Mouse (Mus musculus) urinary bladder, postnatal 10 days (tissue): ENCODE measurements around the gene Fbxl21.

Source experiments
- DNase-seq: peaks from one replicate; pipeline ENCODE4 v3.0.0; 2022; ENCODE audit warnings: low spot score

Fbxl21 gene

DNA sequence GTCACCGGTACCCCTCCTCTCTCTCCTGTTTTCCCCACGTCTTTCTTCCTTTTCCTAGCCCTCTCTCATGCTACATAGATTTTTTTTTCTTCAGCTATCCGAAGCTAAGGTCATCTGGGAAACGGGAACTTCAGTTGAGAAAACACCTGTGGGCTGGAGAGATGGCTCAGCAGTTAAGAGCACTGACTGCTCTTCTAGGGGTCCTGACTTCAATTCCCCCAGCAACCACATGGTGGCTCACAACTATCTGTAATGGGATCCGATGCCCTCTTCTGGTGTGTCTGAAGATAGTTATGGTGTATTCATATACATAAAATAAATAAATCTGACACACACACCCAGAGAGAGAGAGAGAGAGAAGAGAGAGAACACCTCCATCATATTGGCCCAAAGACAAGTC lies 13.3 kb downstream of the Fbxl21 start:
- DNase-seq: no peak

DNA sequence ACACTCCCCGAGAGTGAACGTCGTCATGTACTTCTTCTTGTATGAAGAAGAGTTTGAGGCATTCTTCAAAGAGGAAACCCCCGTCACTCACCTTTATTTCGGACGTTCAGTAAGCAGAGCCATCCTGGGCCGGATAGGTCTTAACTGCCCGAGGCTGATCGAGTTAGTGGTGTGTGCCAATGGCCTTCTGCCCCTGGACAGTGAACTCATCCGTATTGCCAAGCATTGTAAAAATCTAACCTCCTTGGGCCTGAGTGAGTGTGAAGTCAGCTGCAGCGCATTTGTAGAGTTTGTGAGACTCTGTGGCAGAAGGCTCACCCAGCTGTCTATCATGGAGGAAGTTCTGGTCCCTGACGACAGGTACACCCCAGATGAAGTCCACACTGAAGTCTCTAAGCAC lies 14.8 kb downstream of the Fbxl21 start:
- no peak for DNase-seq

DNA sequence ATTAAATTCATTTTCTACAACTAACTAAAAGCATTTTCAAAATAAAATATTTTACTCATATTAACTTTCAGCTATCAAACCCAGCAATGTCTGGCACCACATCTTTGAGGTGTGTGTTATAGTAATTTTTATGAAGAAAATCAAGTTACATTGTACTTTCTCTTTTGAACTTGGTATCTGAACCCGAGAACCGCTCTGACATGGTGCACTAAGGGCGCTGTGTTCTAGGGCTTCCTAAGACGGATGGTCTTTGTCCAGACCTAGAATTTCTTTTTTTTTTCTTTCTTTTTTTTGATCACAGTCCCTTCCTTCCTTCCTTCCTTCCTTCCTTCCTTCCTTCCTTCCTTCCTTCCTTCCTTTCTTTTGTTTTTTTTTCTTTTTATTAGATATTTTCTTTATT lies 17.6 kb downstream of the Fbxl21 start:
- no peak for DNase-seq

DNA sequence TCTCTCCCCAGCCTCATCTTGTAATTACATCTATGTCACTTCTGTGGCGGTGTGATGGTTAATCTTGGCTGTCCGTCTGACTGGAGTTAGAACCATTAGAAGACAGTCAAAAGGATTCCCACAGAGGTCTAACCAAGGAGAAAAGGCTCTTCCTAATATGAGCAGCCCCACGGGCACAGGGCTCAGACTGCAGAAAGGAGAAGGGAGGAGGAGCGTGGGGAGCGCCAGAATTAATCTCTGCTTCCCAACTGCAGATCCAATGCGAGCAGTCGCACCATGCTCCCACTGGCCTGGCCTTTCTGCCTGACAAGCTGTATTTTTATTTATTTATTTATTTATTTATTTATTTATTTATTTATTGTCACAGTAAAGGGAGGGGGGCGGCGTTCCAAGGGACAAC lies 21.5 kb downstream of the Fbxl21 start:
- DNase-seq: no peak

DNA sequence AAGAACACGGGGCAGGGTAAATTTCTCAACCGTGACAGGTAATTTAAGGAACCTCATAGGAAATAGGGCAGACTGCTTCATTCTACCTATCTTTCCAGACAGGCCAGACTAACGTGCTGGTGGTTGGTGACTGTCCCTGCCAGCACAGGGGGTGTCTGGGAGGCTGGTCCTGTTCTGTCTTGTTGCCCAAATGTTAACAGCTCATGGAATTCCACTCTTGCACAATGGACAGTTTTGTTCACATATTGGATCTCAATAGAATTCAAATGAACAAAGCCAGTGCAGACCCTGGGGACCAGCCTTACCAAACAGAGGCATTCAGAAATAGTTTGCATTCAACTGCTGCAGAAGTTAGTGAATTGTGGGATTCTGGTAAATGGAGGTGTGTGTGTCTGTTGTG lies 22.7 kb downstream of the Fbxl21 start:
- DNase-seq: no peak

DNA sequence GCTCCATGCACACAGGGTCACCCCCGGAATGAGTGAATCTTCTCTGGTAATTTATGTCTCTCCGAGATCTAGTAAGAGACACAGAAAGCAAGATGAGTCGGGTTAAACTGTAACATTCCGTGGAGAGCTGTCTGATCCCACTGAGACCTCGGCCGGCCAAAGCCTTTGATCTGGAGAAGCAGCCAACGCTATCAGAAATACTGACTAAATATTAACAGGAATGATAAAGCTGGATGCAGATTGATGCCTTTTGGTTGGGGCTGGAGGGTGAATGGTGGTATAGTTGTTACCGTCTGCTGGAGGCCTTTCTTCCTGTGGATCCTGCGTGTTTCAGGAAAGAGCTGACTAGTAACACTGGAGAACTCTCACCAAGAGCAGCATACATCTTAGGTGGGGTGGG lies 26.1 kb downstream of the Fbxl21 start, which contains the start of gene Lect2:
TSS of gene Lect2 (minus strand) at position 102 of the 400 bp plus-strand sequence.
- no peak for DNase-seq

DNA sequence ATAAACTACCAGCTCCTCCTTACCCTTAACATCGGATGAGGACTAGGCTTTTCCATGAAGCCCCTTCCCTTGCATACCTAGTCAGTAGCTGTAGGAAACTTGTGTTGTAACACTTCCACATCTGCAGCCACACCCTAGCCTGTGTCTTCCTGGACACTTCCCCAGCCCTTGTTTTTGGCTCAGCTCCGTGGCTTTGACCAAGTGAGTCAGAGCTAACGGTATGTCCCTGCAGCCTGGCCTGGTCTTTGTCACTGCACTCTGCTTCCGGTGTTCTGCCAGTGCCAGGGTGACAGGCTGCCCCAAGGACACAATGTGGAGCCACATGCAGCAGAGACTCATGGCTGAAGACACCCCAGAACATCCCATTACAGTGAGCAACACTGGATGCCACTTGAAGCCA lies 27.1 kb downstream of the Fbxl21 start:
- no peak for DNase-seq

DNA sequence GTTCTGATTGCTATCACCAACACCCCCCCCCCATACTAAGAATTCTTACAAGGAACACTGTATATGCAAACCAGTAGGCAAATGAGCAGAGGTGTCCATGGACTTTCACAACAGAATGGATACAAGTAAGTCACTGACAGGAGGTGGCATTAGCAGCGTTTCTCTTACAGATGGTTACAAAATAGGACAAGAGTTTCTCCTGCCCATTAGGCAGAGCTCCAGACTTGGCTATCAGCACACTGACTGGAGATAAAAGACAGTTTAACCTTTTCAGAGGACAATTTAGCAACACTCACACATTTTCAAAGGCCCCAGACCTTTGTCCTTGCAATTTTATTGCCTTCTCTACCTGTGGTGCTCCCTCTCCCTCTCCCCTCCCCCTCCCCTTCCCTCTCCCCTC lies 28.3 kb downstream of the Fbxl21 start:
- DNase-seq: no peak

DNA sequence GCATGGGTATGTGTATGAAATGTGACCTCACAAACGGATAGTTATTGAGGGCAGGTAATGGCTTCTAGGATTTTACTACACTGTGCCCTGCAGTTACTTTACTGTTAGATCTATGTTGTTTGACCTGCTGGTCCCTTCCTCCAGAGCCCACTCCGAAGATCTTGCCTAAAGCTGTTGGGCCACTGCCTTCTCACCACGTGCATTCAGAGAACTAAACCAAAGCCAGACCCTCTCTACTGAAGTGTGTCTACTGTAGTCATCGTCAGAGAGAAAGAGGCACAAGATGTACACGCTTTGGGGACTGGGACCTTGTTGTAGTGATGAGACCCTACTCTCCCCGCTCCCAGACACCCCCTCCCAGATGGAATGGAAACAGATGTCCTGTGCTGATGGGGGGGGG lies 29.4 kb downstream of the Fbxl21 start:
- DNase-seq: no peak

DNA sequence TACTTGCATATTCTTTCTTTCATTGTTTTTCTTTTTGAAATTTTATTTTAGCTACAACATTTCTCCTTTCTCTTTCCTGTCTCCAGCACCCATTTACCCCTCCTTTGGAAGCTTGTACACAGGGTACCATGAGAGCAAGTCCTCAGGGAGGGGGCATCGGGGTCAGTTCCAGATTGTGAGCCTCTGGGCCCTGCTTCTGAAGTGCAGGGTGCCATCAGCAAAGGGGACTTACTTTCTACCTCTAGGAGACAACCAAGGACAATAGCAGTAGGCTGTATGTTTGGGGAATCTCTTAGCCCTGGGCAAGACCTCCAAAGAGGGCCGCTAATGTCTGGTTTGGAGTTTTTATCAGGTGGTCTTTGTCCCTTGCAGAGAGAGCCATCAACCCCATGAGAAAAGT lies 31.7 kb downstream of the Fbxl21 start:
- no peak for DNase-seq

DNA sequence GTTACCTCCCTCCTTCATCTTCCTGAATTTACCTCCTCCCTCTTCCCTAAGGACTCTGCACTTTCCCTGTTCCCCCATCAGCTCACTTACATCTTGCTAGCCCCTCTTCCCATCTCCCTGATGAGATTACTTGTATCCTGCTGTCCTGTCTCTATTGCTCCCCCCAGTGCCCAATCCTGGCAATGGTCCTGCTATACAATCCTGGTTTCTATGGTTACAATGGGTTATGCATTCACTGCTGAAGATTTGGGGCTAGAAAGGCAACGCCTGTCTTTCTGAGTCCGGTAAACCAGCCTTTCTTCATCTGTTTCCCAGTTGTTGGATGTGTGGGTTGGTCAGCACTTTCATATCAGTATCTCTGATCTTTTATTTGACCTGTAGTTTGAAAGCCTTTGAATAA lies 32.1 kb downstream of the Fbxl21 start:
- DNase-seq: no peak

DNA sequence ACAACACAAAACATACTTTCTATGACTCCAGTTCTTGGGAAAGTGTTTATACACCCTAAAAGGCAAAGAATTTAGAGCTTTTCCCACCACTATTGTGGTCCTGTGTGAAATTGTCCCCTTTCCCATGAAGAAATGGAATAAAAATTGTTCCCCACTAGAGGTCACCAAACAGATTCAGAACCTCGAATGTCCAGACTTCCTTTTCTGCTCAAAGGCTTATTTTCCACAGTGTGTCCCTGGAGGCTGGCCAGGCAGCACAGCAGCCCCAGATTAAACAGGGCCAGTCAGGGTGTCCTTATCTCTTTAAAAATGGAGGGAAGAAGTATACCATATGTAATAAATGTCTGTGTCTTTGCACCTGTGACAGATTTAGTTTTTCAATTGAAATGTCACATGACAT lies 33.7 kb downstream of the Fbxl21 start:
- DNase-seq: no peak

DNA sequence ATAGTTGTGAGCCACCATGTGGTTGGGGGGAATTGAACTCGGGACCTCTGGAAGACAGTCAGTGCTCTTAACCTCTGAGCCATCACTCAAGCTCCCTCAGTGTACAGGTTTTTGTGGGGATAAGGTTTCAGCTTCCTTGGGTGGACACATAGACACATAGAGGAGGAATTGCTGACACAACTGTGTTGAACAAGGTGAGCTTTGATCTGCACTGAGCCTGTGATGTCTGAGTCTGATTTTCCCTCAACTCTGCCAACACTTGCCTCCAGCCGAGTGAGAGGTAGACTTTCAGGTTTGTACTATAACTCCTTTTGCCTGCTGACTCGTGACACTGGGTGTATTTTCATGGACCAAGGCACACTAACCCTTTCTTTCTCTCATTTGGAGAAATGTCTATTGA lies 34.4 kb downstream of the Fbxl21 start:
- no peak for DNase-seq

DNA sequence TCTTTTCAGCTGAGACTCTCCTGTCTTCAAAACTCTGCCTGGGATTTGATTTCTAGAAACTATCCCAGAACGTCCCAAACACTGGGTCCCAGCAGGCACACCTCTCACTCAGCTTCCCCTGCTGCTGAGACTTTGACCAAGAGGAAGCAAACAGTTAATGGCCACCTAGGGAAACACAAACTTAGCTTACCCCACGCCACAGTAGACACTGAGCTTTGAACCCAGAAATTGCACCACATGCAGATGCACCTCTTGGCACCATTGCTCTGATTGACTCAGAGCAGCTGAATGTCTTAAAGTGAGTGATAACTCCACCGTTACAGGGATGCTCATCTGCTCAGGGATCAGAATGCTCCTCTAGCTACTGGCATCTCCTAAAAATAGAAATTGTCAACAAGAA lies 36.5 kb downstream of the Fbxl21 start:
- no peak for DNase-seq

DNA sequence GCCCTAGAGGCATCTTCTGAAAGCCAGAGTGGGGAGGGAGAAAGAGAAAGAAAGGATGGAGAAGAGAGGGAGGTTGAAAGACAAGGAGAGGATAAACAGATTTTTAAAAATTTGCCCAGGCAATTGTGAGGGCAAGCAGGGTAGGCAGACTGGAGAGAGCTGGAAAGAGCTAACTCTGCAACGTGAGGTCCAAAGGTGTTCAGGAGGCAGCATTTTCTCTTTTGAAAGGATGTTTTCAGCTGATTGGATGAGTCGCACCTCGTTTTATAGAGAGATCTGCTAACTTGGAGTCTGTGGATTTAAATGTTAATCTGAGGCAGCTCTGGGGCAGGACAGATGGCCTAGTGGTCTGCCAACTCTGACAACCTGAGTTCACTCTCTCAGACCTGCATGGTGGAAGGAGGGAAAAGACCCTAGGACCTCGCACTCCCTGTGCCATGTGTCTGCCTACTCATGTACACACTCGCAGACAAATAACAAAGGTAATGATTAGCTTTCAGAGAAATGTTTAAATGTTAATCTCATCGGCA lies 37.6 kb downstream of the Fbxl21 start:
- DNase-seq: no peak

DNA sequence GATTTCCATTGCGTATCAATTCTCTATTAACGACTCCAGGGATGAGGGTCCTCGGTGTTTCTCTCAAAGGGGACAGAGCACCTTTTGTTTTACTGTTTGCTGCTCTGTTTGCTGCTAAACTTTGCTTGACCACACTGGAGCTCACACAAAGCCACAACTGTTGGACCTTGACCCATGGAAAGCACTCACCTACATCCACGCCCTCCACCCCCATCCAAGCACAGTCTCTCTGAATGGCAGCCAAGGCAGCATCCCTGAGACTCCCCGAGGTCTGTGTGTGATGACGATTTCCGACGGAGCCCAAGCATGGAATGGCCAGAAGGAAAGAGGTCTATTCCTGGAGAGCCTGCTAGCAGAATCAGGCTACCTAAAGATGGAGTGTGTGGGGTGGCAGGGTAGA lies 38.9 kb downstream of the Fbxl21 start:
- no peak for DNase-seq

DNA sequence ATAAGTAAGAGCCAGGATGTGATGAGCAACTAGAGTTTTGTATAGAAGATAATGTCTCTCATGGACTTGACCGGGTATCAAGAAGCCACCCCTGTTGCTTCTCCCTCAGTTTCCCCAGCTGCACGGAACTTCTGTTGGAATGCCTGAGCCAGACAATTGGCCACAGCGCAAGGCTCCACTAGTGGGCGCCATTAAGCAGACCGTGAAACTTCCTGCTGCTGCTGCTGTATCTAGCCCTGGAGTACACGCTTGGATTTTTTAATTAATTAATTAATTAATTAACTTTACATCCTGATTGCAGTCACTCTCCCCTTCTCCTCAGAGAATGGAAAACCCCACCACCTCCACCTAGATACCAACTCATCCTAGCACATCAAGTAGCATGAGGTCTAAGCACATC lies 40.8 kb downstream of the Fbxl21 start:
- DNase-seq: no peak

DNA sequence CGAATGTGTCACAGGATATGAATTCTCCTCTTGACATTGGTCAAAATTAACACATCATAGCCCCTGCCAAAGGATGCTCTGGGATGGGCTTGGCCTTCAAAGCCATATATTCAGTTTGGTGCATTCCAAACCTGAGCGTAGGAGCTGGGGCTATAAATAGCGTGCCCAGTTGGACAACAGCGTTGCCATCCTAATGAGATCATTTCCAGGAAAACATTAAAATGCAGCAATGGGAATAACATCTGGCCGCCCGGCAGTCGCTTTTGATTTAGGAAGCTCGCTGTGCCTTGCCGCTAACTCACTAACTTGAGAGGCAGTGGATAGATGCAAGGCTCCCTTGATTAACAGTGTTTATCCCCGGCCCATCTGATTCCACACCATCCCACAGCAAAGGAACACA lies 44.1 kb downstream of the Fbxl21 start:
- DNase-seq: no peak

DNA sequence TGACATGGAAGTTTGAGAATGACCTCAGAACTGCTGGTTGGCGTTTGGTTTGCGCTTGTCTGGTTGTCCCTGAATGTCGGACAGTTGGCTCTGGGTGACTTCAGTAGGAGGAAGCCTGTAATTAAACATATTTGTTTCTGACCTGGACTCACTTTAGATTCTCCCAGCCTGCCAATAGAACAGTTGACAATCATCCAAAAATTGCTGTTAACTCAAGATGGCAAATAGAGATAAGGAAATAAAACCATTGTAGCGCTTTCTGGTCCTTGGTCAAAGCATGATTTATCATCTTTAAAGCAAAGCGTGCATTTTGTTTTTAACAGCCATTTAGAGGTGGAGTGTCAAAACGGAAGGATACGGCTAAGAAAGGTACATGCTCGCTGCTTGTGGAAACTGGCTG lies 49.4 kb downstream of the Fbxl21 start:
- no peak for DNase-seq

DNA sequence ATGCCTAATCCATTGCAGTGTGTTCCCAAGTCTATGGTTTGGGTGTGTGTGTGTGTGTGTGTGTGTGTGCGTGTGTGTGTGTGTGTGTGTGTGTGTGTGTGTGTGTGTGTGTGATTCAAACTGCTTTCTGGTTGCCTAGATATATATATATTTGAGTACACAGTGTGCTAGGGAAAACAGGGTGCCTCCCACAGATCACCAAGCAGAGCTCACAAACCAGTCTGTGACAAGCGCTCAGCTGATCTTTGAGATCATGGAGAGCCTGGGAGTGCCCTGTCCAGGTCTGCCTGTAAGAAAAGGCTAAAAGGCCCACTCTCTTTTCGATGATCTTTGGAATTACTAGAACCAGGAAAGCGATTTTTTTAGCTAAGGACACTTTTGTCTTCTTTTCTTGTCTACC lies 52.8 kb downstream of the Fbxl21 start:
- DNase-seq: no peak

DNA sequence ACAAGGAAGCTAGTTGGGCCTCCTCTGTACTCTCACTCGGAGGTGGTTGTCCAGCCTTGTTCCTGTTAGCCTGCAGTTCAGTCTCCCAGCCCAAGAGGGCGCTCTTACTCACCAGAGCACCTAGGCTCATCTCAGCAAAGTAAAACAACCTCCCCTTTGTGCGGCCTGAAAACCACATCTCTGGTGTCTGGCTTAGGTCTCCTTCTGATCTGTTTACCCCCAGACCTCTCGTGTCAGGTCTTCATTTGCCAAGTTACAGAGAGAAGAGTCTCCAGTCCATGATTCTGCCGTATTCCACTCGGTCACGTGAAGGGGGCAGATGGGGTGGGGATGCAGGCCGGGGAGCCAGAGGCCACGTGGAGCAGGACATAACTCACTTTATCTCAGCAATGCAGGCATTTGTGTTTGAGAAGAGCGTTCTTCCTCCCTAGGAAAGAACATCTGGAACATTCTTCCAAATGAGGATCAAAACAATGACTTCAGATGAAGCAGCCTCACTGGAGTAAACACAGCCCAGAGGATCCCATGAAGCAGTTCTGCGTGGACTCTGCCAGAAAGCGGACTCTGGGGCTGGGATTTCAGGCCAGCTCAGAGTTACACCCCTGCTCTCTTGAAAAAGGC lies 53.5 kb downstream of the Fbxl21 start:
- peak; percentile 30 for DNase-seq

DNA sequence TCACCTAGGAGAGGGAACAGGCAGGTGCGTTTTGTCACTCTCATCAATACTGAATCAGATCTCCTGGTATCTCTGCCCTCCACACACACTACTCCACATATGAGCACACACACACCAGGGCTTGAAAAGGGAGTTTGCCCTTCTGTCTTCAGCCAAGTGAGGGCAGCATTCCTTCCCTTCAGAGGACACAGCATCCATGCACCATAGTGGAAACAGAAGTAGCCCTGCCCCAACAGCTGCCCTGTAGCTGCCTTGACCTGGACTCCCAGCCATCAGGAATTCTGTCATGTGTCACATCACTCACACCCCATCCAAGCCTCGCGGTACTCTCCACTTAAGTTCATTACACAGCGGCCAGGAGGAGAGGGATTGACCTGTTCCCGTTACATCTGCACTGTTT lies 55.8 kb downstream of the Fbxl21 start:
- no peak for DNase-seq

DNA sequence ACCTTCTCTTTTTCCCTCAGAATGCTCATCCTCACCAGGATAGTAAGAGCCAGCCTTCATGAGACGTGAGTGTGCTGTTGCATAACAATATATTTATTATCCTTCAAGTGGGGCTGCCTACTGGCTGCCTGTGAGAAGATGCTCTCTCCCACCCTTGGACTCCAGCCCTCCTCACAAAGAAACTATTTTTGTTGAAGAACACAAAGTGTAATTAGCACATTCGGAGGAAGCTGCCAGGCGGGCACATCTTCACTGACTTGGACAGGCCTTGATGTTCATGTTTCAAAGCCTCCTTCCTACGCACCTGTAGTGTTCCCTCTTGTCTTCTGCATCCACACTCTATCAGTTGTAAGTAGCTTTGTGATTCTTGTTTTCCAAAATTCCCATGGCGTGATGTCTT lies 58.2 kb downstream of the Fbxl21 start:
- no peak for DNase-seq

DNA sequence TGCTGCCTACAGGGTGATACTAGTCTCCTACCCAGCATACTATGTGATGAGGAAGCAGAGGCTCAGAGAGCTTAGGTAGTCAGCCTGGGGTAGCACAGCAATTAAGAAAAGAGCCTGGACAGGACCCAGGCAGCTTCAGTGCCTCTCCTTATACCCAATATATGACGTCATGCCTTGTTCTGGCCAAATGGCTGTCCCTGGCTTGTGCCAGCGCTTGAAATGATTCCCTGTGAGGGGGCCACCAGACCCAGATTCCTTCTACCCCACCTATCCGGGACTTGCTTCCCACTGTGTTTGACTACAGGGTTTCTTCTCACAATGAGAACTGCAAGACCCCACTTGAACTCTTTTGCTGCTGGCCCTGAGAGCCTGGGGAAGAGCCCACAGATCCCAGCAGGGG lies 59.2 kb downstream of the Fbxl21 start:
- no peak for DNase-seq
